Mouse (Mus musculus) hindbrain, postnatal 0 days (tissue): Measurements from ENCODE around the gene Rimklb. TPM values are rescaled to one million over a fixed set of nuclear protein-coding genes. Genes with fewer than 3 reads are reported as not detected.
"Not testable (repeated sequence)": the region's sequence is repeated elsewhere in the genome, so short reads cannot be mapped to it uniquely, and the experiment has no call there.

Experiments
- ATAC-seq: fragments of 200-750 bp; cut with Nextera tagmentation; 2 replicates; pipeline ENCODE4 v1.8.0; 2017; ENCODE audit warnings: mild to moderate bottlenecking, moderate TSS enrichment, moderate library complexity
- DNase-seq: peaks from one replicate; pipeline ENCODE4 v3.0.0-alpha.2; 2015; ENCODE audit warnings: low spot score
- H3K27ac ChIP-seq: fragments of 300-500 bp; sonication (generic); 2 replicates; pipeline ENCODE4 v1.5.1; 2014; ENCODE audit warnings: mild to moderate bottlenecking
- H3K27me3 ChIP-seq: fragments of 300-500 bp; sonication (generic); 2 replicates; pipeline ENCODE4 v1.6.1; 2014; ENCODE audit warnings: low read length, mixed read lengths; ENCODE audit not compliant: insufficient read depth
- H3K36me3 ChIP-seq: fragments of 300-500 bp; sonication (generic); 2 replicates; pipeline ENCODE4 v1.6.1; 2014; ENCODE audit warnings: low read length, mixed read lengths; ENCODE audit not compliant: insufficient read depth
- H3K4me1 ChIP-seq: fragments of 300-500 bp; sonication (generic); 2 replicates; pipeline ENCODE4 v1.6.1; 2014; ENCODE audit warnings: antibody characterized with exemption, low read length, mixed read lengths; ENCODE audit not compliant: insufficient read depth
- H3K4me2 ChIP-seq: fragments of 300-500 bp; sonication (generic); 2 replicates; pipeline ENCODE4 v1.6.1; 2014; ENCODE audit warnings: low read depth, mild to moderate bottlenecking, low read length, moderate library complexity, mixed read lengths
- H3K4me3 ChIP-seq: fragments of 300-500 bp; sonication (generic); 2 replicates; pipeline ENCODE4 v1.5.1; 2014; ENCODE audit warnings: low read length
- H3K9ac ChIP-seq: fragments of 300-500 bp; sonication (generic); replicated peaks from 2 replicates; pipeline ENCODE4 v1.6.1; 2014; ENCODE audit warnings: mild to moderate bottlenecking, low read length, moderate library complexity, mixed read lengths
- H3K9me3 ChIP-seq: fragments of 300-500 bp; sonication (generic); 2 replicates; pipeline ENCODE4 v1.6.1; 2016; ENCODE audit warnings: low read length, mixed read lengths
- CTCF ChIP-seq: IDR thresholded peaks from 2 replicates; pipeline ENCODE4 v1.5.1; 2016; ENCODE audit warnings: antibody characterized with exemption, control low read depth, low read depth
- WGBS: fragments of 180-500 bp; shearing (Covaris S2); extraction: QIAGEN DNeasy Blood & Tissue Kit; methylation state at CpG from one replicate; pipeline ENCODE4 v1.1.7; 2014; 5-methylcytosine and 5-hydroxymethylcytosine counted together
- polyA plus RNA-seq: library from polyadenylated mRNA; unstranded; fragments of >200 nt; fragmentation: Nextera tagmentation; extraction: Ambion mirVana; gene quantifications from 2 replicates; pipeline ENCODE4 v1.2.1, GENCODE M21; 2015
- total RNA-seq: library from RNA; depleted of rRNA; stranded (reverse); fragments of >200 nt; gene quantifications from 2 replicates; pipeline ENCODE4 v1.2.3, GENCODE M21; 2014

Rimklb gene
- total and polyA plus RNA-seq, 2 experiments from 2014 or later: 96.6 to 97.1 TPM

DNA sequence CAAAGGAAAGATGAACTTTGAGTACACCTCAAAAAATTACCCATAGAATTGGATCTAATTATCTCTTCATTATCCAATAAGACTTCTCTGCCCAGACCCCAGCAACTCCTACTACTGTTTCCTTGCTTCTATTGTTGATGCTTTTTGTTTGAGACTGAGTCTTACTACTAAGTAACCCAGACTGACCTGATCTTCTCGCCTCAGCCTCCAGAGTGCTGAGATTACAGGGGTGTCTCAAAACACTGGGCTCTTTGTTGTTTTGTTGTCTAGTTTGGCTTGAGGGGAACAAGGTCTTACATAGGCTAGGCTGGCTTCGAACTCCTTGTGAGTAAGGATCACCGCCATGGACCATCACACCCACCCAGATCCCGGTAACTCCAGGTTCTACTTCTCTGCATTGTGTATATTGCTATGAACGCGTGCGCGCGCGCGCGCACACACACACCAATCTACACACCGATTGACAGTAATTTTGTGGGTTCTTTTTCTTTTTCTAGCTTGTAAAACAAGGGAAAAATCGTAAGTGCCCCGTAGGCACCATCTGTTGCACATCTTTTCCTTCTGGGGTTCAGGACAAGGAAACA, 7.5 kb downstream of the Rimklb start:
- Histone ChIP-seq H3K4me2 (peak overlapping the region; percentile 66), H3K36me3 (no peaks in the 10 kb centered on the region), H3K27ac (peak overlapping the region; percentile 85), H3K27me3 (no peaks in the 10 kb centered on the region), H3K9me3 (no peaks in the 10 kb centered on the region), H3K9ac (peak overlapping the region; percentile 52), H3K4me3 (peak overlapping the region; percentile 43), H3K4me1 (no peaks in the 10 kb centered on the region)
- ATAC-seq (no peak), DNase-seq (peak; percentile 21)
- 25% methylated on average over 15 of the region's 15 CpGs for WGBS
- no peak for TF ChIP-seq CTCF

DNA sequence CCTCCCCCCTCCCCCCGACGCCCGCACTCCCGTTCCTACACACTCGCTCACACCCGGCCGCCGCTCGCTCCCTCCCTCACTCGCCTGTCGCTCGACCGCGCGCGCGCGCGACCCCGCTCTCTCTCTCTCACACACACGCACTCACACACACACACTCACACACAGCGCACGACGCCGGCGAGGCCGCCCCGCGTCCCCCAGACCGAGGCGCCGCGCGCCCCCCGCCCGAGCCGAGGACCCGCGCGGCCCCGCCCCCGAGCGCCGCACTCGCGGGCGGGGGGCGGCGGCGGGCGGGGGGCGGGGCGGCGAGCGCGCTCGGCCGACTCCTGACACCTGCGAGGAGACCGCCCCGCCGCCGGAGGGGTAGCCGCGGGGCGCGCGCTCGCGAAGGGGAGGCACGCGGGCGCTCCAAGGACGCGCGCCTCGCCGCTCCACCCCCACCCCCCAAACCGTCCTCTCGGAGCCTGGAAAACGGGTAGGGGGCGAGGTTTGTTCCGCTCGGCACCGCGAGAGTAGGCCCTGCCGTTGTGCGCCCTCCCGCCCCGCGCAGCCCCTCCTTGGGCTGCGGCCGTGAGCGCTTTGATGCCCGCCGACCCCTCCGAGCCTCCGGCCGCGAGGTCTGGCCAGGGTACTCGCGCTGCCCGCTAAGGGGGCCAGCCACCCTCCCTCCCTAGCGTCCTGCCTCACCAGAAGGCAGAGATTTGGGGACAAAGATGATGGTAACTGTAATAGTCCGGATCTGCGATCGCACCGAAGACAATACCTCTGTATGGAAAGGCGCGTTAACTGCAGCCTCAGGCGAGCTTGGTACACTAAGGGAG, 12.1 kb downstream of the Rimklb start:
- Histone ChIP-seq H3K36me3 (no peaks in the 10 kb centered on the region), H3K4me1 (peaks cover 15% of the 10 kb centered on the region; the same call in 1 of the 2 replicates), H3K4me3 (peak overlapping the region; percentile 81), H3K4me2 (peak overlapping the region; percentile 55), H3K27me3 (no peaks in the 10 kb centered on the region), H3K9ac (peak overlapping the region; percentile 80), H3K9me3 (no peaks in the 10 kb centered on the region), H3K27ac (peak overlapping the region; percentile 92)
- WGBS: under 1% methylated on average over 48 of the region's 111 CpGs
- TF ChIP-seq CTCF: no peak
- DNase-seq (peak; percentile 96), ATAC-seq (peak; percentile 95)

DNA sequence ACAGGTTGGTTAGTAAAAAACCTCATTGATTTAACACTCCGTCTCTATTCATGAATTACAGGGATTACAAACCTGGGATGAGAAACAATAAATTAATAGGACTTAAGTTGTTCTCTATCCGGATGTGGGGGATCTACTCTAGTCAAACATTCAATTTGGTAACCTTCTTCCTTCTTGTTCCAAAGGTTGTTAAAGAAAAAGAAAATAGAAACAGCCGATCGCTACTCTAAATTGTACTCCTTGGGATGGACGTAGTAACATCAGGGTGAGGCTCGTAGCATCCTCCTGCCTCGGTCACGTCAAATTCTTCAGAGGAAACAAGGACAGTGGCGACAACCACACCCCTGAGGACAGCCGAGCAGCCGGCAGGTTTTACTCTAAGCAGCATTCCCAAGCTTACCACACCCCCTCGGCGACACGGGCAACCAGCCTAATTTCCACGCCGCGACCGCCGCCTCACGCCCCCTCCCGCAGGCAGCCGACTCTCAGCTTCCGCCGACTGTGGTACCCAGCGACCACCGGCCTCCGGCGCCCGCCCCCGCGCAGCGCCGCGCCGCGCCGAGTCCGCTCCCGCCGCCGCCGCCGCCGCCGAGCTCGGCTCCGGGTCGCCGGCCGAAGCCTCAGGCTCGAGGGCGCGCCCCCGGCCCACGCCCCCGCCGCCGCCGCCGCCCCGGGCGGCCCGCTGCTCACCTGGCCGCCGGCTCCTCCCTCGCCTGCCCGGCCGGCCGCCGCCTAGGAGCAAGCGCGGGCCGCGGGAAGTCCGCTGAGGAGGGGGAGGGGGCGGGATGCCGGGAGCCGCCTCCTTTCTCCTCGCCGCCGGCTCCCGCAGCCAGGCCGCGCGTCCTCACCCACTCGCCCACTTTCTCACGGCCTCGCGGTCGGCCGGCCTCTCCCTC, 12.9 kb downstream of the Rimklb start:
- Histone ChIP-seq H3K27ac (peak overlapping the region; percentile 92), H3K9me3 (no peaks in the 10 kb centered on the region), H3K9ac (peak overlapping the region; percentile 80), H3K4me1 (peaks cover 15% of the 10 kb centered on the region; the same call in 1 of the 2 replicates), H3K4me3 (peak overlapping the region; percentile 81), H3K27me3 (no peaks in the 10 kb centered on the region), H3K36me3 (no peaks in the 10 kb centered on the region), H3K4me2 (peak overlapping the region; percentile 55)
- peak; percentile 28 for ATAC-seq
- WGBS: 1% methylated on average over 42 of the region's 91 CpGs
- peak; percentile 62 for DNase-seq
- TF ChIP-seq CTCF: no peak

DNA sequence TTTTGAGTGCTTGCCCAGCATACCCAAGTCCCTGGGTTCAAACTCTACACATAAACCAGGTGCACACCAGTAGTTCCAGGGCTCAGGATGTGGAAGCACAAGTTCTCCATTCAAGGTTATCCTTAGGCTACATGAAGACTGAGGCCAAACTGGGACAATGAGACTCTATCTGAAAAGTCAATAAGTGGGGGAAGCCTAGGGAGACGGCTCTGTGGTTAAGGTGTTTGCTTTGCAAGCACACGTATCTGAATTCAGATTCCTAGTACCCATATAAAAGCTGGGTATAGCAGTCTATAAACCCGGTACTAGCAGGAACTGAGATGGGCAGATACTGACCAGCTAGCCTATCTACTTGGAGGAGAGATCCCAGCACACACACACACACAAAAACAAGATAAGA, 20.5 kb downstream of the Rimklb start:
- DNase-seq: no peak
- 73% methylated on average over 3 of the region's 3 CpGs for WGBS

DNA sequence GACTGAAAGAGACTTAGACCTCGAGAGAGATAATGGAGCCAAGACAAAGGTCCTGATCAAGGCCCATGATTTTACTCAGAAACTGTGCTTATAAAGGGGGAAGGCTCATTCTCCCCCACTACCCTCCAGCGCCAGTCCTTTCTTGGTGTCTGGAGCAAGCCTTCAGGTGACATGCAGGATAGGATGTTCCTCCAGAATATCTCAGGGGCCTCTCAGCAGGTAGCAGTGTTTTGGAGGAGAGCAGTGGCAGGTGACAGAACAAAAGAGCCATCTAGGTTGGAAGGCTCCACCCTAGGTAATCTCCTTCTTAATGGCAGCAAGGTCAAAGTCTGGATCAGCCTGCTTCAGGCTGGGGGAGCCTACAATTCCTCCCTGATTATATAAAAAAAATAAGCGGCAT, 27.1 kb downstream of the Rimklb start:
- H3K9me3 ChIP-seq, H3K27me3 ChIP-seq, H3K27ac ChIP-seq, DNase-seq, H3K4me2 ChIP-seq, H3K4me3 ChIP-seq, H3K9ac ChIP-seq, H3K4me1 ChIP-seq, ATAC-seq: not testable (repeated sequence)
- 91% methylated on average over 3 of the region's 3 CpGs for WGBS
- H3K36me3 ChIP-seq: peaks cover 30% of the 10 kb centered on the region

More for the DNA sequence above, 20.5 kb downstream of the Rimklb start:
- TF ChIP-seq CTCF: no peak
- H3K9ac ChIP-seq: no peak overlapping the region
- no peak overlapping the region for H3K4me2 ChIP-seq
- H3K27ac ChIP-seq: no peak overlapping the region
- no peaks in the 10 kb centered on the region for H3K36me3 ChIP-seq
- no peak overlapping the region for H3K4me3 ChIP-seq
- H3K27me3 ChIP-seq: no peaks in the 10 kb centered on the region
- H3K9me3 ChIP-seq: no peaks in the 10 kb centered on the region
- no peaks in the 10 kb centered on the region for H3K4me1 ChIP-seq
- ATAC-seq: no peak

DNA sequence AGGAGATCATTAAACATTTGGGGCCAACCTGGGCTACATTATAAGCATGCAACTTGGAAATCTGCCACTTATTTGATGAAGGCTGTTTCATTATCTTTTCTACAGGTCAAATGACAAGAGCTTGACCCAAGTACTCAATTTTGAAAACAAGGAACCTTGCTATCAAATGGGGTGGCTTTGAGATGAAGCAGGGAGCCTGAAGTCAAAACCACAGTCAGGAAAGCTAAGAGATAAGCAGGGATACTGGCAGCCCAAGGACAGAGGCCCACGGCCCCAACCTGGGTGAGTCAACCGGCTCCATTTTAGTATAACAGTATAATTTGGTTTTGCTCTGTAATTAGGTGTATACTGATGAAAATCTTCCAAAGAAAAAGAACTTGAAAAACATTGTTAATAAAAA, 28.3 kb downstream of the Rimklb start:
- Histone ChIP-seq H3K4me2 (no peak overlapping the region), H3K27ac (no peak overlapping the region), H3K9ac (no peak overlapping the region), H3K9me3 (no peaks in the 10 kb centered on the region), H3K36me3 (peaks cover 35% of the 10 kb centered on the region), H3K27me3 (no peaks in the 10 kb centered on the region), H3K4me3 (no peak overlapping the region), H3K4me1 (no peaks in the 10 kb centered on the region)
- DNase-seq (no peak), ATAC-seq (no peak)
- TF ChIP-seq CTCF: no peak
- 97% methylated on average over 2 of the region's 2 CpGs for WGBS
